Mouse (Mus musculus) C2C12 (cell line): ENCODE measurements around the gene Ano10. TPM values are rescaled to one million over a fixed set of nuclear protein-coding genes. Genes with fewer than 3 reads are reported as not detected.
A peak's percentile ranks its signal among the peaks of the same experiment; 100 is the strongest.

Source experiments
- H3K27me3 ChIP-seq: one replicate; pipeline ENCODE4 v1.6.1; 2011; ENCODE audit not compliant: control insufficient read depth, insufficient read depth, insufficient read length
- H3K36me3 ChIP-seq: one replicate; pipeline ENCODE4 v1.6.1; 2011; ENCODE audit not compliant: control insufficient read depth, insufficient read depth
- H3K4me3 ChIP-seq: one replicate; pipeline ENCODE4 v1.5.1; 2011; ENCODE audit warnings: mild to moderate bottlenecking, control low read depth; ENCODE audit not compliant: poor library complexity, insufficient read depth, severe bottlenecking
- H3K79me2 ChIP-seq: one replicate; pipeline ENCODE4 v1.6.1; 2011; ENCODE audit not compliant: control insufficient read depth, insufficient read depth
- H3K79me3 ChIP-seq: one replicate; pipeline ENCODE4 v1.6.1; 2011; ENCODE audit warnings: low read depth, control low read depth
- H3ac ChIP-seq: one replicate; pipeline ENCODE3; 2011; ENCODE audit warnings: low read depth; ENCODE audit not compliant: control insufficient read depth, insufficient read length
- CEBPB ChIP-seq: IDR thresholded peaks from one replicate; pipeline ENCODE4 v1.6.1; 2011; ENCODE audit warnings: low read depth, mild to moderate bottlenecking, control low read depth, moderate library complexity
- CTCF ChIP-seq: IDR thresholded peaks from one replicate; pipeline ENCODE4 v1.5.1; 2011; ENCODE audit not compliant: control insufficient read depth, insufficient read depth, insufficient read length
- FOSL1 ChIP-seq: IDR thresholded peaks from one replicate; pipeline ENCODE4 v1.8.0; 2011; ENCODE audit warnings: mild to moderate bottlenecking, low read length; ENCODE audit not compliant: poor library complexity, insufficient read depth, severe bottlenecking
- MAX ChIP-seq: IDR thresholded peaks from one replicate; pipeline ENCODE4 v1.6.1; 2011; ENCODE audit warnings: mild to moderate bottlenecking, control low read depth
- MYOD1 ChIP-seq: IDR thresholded peaks from one replicate; pipeline ENCODE4 v1.6.1; 2011; ENCODE audit warnings: low read depth; ENCODE audit not compliant: control insufficient read depth, insufficient read length
- MYOG ChIP-seq: IDR thresholded peaks from one replicate; pipeline ENCODE4 v1.6.1; 2011; ENCODE audit not compliant: control insufficient read depth, insufficient read length; ENCODE audit errors: extremely low read depth
- USF1 ChIP-seq: IDR thresholded peaks from one replicate; pipeline ENCODE4 v1.6.1; 2011; ENCODE audit warnings: low read depth, mild to moderate bottlenecking, control low read depth, moderate library complexity
- polyA plus RNA-seq: library from polyadenylated mRNA; unstranded; fragments of >200 nt; fragmentation: generic; extraction: Trizol; gene quantifications from one replicate; pipeline ENCODE4 v1.2.1, GENCODE M21; 2012; ENCODE audit warnings: missing spikeins

Ano10 gene
- polyA plus RNA-seq, 1 experiment, result 36.0 TPM

GRCm38 (mm10) chr9:122325996-122326395 lies 31.8 kb upstream of the Ano10 start:
- Histone ChIP-seq H3ac (no peak overlapping the region), H3K27me3 (no peaks in the 10 kb centered on the region), H3K79me2 (no peaks in the 10 kb centered on the region), H3K79me3 (no peaks in the 10 kb centered on the region), H3K36me3 (no peaks in the 10 kb centered on the region), H3K4me3 (no peak overlapping the region)
- peak; percentile 82 for TF ChIP-seq CEBPB
- TF ChIP-seq CTCF, result no peak
- no peak for TF ChIP-seq MAX
- no peak for TF ChIP-seq USF1
- no peak for TF ChIP-seq MYOG

GRCm38 (mm10) chr9:122322356-122322755 lies 28.1 kb upstream of the Ano10 start:
- Histone ChIP-seq H3K4me3 (no peak overlapping the region), H3K36me3 (no peaks in the 10 kb centered on the region), H3ac (no peak overlapping the region), H3K79me2 (no peaks in the 10 kb centered on the region), H3K79me3 (no peaks in the 10 kb centered on the region), H3K27me3 (no peaks in the 10 kb centered on the region)
- TF ChIP-seq CTCF (no peak), FOSL1 (no peak), CEBPB (no peak), MYOG (no peak), MYOD1 (no peak), USF1 (no peak), MAX (no peak)

GRCm38 (mm10) chr9:122320626-122321025 lies 26.4 kb upstream of the Ano10 start:
- TF ChIP-seq CEBPB (no peak), MYOD1 (no peak), USF1 (no peak), MAX (no peak), CTCF (no peak), MYOG (no peak), FOSL1 (no peak)
- no peaks in the 10 kb centered on the region for H3K27me3 ChIP-seq

GRCm38 (mm10) chr9:122316562-122316961 lies 22.3 kb upstream of the Ano10 start:
- H3K4me3 ChIP-seq, result no peak overlapping the region
- H3K79me2 ChIP-seq, result no peaks in the 10 kb centered on the region
- no peak overlapping the region for H3ac ChIP-seq
- no peaks in the 10 kb centered on the region for H3K36me3 ChIP-seq
- TF ChIP-seq FOSL1 (no peak), MYOG (no peak), MAX (no peak), CEBPB (no peak), MYOD1 (no peak), USF1 (no peak), CTCF (no peak)
- no peaks in the 10 kb centered on the region for H3K79me3 ChIP-seq
- H3K27me3 ChIP-seq, result no peaks in the 10 kb centered on the region

More at GRCm38 (mm10) chr9:122320626-122321025, 26.4 kb upstream of the Ano10 start:
- H3K79me2 ChIP-seq, result no peaks in the 10 kb centered on the region
- no peak overlapping the region for H3ac ChIP-seq
- no peaks in the 10 kb centered on the region for H3K36me3 ChIP-seq
- H3K4me3 ChIP-seq, result no peak overlapping the region
- H3K79me3 ChIP-seq, result no peaks in the 10 kb centered on the region

GRCm38 (mm10) chr9:122315501-122315900 lies 21.3 kb upstream of the Ano10 start:
- Histone ChIP-seq H3K79me2 (no peaks in the 10 kb centered on the region), H3K79me3 (no peaks in the 10 kb centered on the region), H3ac (no peak overlapping the region), H3K36me3 (no peaks in the 10 kb centered on the region), H3K4me3 (no peak overlapping the region), H3K27me3 (no peaks in the 10 kb centered on the region)
- TF ChIP-seq CTCF, result no peak
- no peak for TF ChIP-seq MAX
- TF ChIP-seq CEBPB, result no peak
- TF ChIP-seq USF1, result no peak
- no peak for TF ChIP-seq MYOD1

GRCm38 (mm10) chr9:122314942-122315341 lies 20.7 kb upstream of the Ano10 start:
- no peaks in the 10 kb centered on the region for H3K79me2 ChIP-seq
- no peak for TF ChIP-seq MAX
- TF ChIP-seq CTCF, result no peak
- no peak for TF ChIP-seq CEBPB
- no peak for TF ChIP-seq MYOG
- TF ChIP-seq MYOD1, result no peak
- no peak for TF ChIP-seq USF1
- no peak for TF ChIP-seq FOSL1
- H3ac ChIP-seq, result no peak overlapping the region

More at GRCm38 (mm10) chr9:122314942-122315341, 20.7 kb upstream of the Ano10 start:
- Histone ChIP-seq H3K27me3 (no peaks in the 10 kb centered on the region), H3K36me3 (no peaks in the 10 kb centered on the region), H3K79me3 (no peaks in the 10 kb centered on the region), H3K4me3 (no peak overlapping the region)
